Mouse (Mus musculus) right cerebral cortex, postnatal 36 days (tissue): ENCODE data around the gene Htra1.

Experiments used
- DNase-seq, 2 experiments: peaks; one replicate each; pipeline ENCODE4 v3.0.0; 2022; ENCODE audit warnings: low spot score in 2 of 2, mixed read lengths in 1 of 2

Htra1 gene

GRCm38 (mm10) chr7:131009178-131009577, 73.3 kb downstream of the Htra1 start:
- no peak for DNase-seq

- no peak for DNase-seq
Observed at GRCm38 (mm10) chr7:131011901-131012300, 76.0 kb downstream of the Htra1 start.

GRCm38 (mm10) chr7:131019181-131019580, 83.3 kb downstream of the Htra1 start:
- no peak for DNase-seq

DNA sequence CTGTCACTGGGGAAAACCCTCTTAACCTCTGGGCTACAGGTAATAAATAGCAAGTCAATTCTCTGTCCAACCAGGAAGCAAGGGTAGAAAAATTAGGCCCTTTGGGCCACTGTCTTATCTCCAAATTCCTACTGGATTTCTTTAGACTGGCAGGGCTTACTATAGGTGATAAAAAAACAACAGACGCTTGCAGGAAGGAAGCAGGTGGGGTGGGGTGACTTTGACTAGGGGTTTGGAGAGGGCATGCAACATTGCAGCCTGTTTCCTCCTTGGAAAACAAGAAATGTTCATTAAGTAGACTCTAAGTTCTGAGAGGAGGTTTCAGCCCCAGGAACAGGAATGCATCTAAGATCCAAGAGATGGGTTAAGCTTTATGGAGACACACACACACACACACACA, 88.9 kb downstream of the Htra1 start:
- no peak for DNase-seq

DNA sequence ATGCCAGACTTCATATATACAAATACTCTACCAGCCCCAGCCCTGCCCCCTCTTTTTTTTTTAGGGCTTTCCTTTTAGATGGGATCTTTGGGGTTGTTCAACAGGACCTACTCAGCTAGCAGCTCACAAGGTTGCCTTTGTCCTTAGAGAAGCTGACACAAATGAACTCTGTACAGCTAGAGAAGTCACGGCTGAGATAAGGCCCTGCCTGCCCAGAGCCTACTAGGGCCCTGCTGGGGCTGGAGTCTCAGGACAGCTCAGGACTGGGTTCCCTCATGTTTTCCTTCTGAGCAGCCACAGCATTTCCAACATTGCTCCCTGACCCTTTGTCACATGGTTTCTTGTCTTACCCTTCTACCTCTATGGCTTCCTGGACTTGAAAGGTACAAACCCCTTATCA, 91.6 kb downstream of the Htra1 start:
- DNase-seq = no peak

DNA sequence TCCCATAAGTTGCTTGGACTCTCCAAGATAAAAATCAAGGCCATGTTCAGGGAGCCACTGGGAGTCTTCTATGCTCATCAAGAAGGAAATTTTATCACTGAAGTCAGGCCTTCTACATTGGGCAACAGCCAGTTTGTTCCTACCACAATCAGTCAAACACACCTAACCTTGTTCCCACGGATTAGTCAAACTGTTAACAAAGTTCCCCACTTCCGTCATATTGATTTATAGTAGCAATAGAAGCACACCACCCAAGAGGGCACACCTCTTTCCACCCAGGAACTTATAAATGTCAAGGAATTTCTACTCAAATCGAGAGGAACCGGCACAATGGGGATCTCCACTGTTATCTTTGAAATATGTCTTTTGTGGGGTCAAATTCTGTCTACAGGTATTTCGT, 95.8 kb downstream of the Htra1 start, which contains the start of gene Dmbt1:
TSS of gene Dmbt1 (plus strand) at position 299 of the 400 bp plus-strand sequence.
- no peak for DNase-seq
